Mouse (Mus musculus) heart, embryonic 11.5 days (tissue): ENCODE data around the gene Tmem167b. TPM values are rescaled to one million over a fixed set of nuclear protein-coding genes. Genes with fewer than 3 reads are reported as not detected.

ENCODE experiments used
- ATAC-seq: fragments of 200-750 bp; cut with Nextera tagmentation; replicated peaks from 2 replicates; pipeline ENCODE4 v1.8.0; 2017; ENCODE audit warnings: moderate library complexity; ENCODE audit not compliant: insufficient number of reproducible peaks, low FRiP score, low TSS enrichment
- H3K27ac ChIP-seq: fragments of 300-500 bp; sonication (generic); 2 replicates; pipeline ENCODE4 v1.5.1; 2014; ENCODE audit warnings: mild to moderate bottlenecking, low read depth, low read length
- H3K27me3 ChIP-seq: fragments of 300-500 bp; sonication (generic); 2 replicates; pipeline ENCODE4 v1.6.1; 2014; ENCODE audit warnings: mild to moderate bottlenecking, low read length, mixed read lengths; ENCODE audit not compliant: control insufficient read depth, insufficient read depth
- H3K36me3 ChIP-seq: fragments of 300-500 bp; sonication (generic); 2 replicates; pipeline ENCODE4 v1.6.1; 2014; ENCODE audit warnings: mild to moderate bottlenecking, low read length, moderate library complexity, mixed read lengths; ENCODE audit not compliant: control insufficient read depth, insufficient read depth
- H3K4me1 ChIP-seq: fragments of 300-500 bp; sonication (generic); 2 replicates; pipeline ENCODE4 v1.6.1; 2014; ENCODE audit warnings: low read length; ENCODE audit not compliant: control insufficient read depth, insufficient read depth
- H3K4me2 ChIP-seq: fragments of 300-500 bp; sonication (generic); 2 replicates; pipeline ENCODE4 v1.6.1; 2014; ENCODE audit warnings: mild to moderate bottlenecking, moderate library complexity
- H3K4me3 ChIP-seq: fragments of 300-500 bp; sonication (generic); 2 replicates; pipeline ENCODE4 v1.5.1; 2014; ENCODE audit warnings: low read depth, low read length
- H3K9ac ChIP-seq: fragments of 300-500 bp; sonication (generic); 2 replicates; pipeline ENCODE4 v1.6.1; 2014; ENCODE audit warnings: mild to moderate bottlenecking, low read depth, low read length, moderate library complexity
- H3K9me3 ChIP-seq: fragments of 300-500 bp; sonication (generic); replicated peaks from 2 replicates; pipeline ENCODE4 v1.6.1; 2016; ENCODE audit warnings: low read length; ENCODE audit not compliant: control insufficient read depth
- WGBS: fragments of 180-500 bp; shearing (Covaris S2); extraction: QIAGEN DNeasy Blood & Tissue Kit; methylation state at CpG from one replicate; pipeline ENCODE4 v1.1.7; 2014; ENCODE audit not compliant: insufficient replicate concordance; 5-methylcytosine and 5-hydroxymethylcytosine counted together
- polyA plus RNA-seq: library from polyadenylated mRNA; unstranded; fragments of >200 nt; fragmentation: Nextera tagmentation; extraction: Ambion mirVana; gene quantifications from 2 replicates; pipeline ENCODE4 v1.2.1, GENCODE M21; 2014

The Tmem167b gene
- polyA plus RNA-seq, 1 experiment from 2014 or later = 31.7 TPM

DNA sequence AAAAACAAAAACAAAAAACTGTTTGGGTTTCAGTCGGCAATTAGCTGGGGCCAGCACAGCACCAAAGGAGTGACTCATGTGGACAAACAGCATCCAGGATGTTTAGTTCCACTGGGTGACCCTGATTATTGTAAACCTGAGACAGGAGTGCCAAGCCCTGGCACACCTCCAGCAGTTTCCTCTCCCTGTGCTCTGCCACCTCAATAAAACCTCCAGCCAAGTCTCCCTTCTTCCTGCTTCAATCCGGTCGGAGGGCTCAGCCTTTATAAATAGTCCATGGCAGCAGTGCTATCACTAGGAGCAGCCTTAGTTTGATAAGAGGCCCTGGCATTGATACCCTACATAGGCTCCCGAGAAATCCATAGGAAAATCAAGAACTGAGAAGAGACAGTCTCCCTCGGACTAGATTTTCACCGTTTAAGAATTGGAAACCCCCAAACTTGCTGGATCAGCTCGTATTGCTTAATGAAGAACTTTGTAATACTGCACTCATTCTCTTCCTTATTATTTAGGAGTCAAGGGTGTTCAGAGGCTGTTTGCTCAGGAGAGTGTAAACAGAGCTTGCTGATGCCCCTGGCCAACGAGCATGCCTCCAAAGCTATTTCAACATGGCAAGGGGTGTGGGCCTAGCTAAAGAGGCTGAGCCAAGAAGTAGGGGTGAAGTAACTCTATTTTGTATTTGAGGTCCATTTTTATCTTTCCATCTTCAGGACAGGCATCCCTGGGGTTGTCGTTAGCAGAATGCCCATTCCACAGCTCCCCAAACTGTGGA, 29.0 kb downstream of the Tmem167b start:
- H3K4me1 ChIP-seq = peaks cover 12% of the 10 kb centered on the region; the same call in 1 of the 2 replicates
- no peaks in the 10 kb centered on the region for H3K36me3 ChIP-seq
- no peak overlapping the region for H3K4me3 ChIP-seq
- H3K27ac ChIP-seq = no peak overlapping the region
- H3K27me3 ChIP-seq = peaks cover 18% of the 10 kb centered on the region
- 53% methylated on average over 9 of the region's 9 CpGs for WGBS
- no peak overlapping the region for H3K9ac ChIP-seq
- H3K4me2 ChIP-seq = no peak overlapping the region
- no peak for ATAC-seq
- H3K9me3 ChIP-seq = no peaks in the 10 kb centered on the region

DNA sequence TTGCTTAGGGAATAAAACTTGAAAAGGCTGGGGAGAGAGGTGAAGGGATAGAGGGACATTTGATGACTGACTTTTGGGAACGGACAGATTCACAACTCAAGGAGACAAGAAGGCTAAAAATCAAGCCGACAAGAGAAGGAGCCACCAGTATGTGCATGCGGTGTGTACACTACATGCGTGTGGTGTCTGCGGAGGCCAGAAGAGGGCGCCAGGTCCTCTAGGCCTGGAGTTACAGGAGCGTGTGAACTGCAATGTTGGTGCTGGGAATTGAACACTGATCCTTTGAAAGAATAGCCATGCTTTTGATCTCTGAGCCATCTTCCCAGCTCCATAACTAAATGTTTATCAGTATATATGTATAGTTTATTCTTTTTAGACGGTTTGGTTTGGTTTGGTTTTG, 33.8 kb downstream of the Tmem167b start:
- Histone ChIP-seq H3K9ac (no peak overlapping the region), H3K27me3 (no peaks in the 10 kb centered on the region), H3K36me3 (no peaks in the 10 kb centered on the region), H3K9me3 (no peaks in the 10 kb centered on the region), H3K4me2 (no peak overlapping the region), H3K4me3 (no peak overlapping the region), H3K4me1 (peaks cover 4% of the 10 kb centered on the region; the same call in 1 of the 2 replicates), H3K27ac (no peak overlapping the region)
- WGBS = 90% methylated on average over 8 of the region's 8 CpGs
- ATAC-seq = no peak

DNA sequence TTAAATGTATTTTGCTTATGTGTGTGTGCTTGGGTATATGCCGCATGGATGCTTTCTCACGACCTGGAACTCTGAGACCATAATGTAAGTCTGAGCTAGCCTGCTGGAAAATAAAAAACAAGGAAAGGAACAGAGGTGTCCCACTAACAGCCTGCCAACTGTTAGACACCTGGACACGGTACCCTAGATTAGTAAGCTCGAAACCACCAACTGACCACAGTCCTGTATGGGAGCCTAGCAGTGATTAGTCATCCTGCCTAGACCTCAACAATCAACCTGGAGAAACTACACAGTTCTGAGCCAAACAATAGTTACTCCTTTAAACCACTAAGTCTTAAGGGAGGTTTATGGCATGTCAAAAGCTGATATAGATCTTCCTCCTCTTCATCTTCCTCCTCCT, 38.9 kb downstream of the Tmem167b start:
- WGBS = 87% methylated on average over 4 of the region's 4 CpGs
- H3K9me3 ChIP-seq = no peaks in the 10 kb centered on the region
- H3K4me2 ChIP-seq = no peak overlapping the region
- no peak for ATAC-seq
- no peak overlapping the region for H3K9ac ChIP-seq
- H3K36me3 ChIP-seq = no peaks in the 10 kb centered on the region
- H3K4me1 ChIP-seq = no peaks in the 10 kb centered on the region
- no peaks in the 10 kb centered on the region for H3K27me3 ChIP-seq
- H3K27ac ChIP-seq = no peak overlapping the region
- no peak overlapping the region for H3K4me3 ChIP-seq

DNA sequence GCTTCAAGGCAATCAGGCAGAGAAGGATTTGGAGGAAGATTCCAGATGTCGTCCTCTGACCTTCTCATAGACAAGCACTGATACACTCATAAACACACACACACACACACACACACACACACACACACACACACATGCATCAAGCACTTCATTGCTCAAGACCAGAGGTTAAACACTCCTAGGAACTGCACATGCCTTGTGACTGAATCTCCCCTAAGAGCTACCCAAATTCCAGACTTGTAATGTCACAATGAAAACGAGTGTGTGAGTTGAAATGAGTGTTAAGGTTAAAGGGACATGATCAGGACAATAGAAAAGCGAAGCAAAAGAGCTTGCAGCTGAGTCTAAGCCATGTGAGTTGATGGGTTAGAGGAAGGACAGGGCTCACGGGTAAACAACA, 44.0 kb downstream of the Tmem167b start:
- Histone ChIP-seq H3K4me3 (no peak overlapping the region), H3K27ac (no peak overlapping the region), H3K9me3 (no peaks in the 10 kb centered on the region), H3K4me1 (no peaks in the 10 kb centered on the region), H3K9ac (no peak overlapping the region), H3K27me3 (no peaks in the 10 kb centered on the region), H3K4me2 (no peak overlapping the region), H3K36me3 (no peaks in the 10 kb centered on the region)
- 53% methylated on average over 4 of the region's 4 CpGs for WGBS
- no peak for ATAC-seq

DNA sequence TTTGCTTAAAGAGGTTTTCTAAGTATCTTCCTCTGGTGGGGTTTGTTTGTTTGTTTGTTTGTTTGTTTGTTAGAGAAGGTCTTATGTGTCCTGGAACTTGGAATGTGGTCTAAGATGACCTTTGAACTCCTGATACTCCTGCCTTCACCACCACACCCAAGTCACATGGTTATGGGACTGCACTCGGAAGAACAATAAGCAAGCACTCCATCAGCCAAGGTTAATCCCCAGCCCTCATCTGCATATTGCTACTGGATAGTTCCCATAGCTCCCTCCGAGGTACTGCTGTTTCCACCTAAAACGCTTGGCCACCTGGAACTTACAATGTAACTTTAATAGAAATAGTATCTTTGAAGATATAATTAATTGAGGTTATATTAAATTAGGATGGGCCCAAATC, 48.8 kb downstream of the Tmem167b start:
- no peaks in the 10 kb centered on the region for H3K9me3 ChIP-seq
- H3K4me2 ChIP-seq = no peak overlapping the region
- H3K4me3 ChIP-seq = no peak overlapping the region
- WGBS = 63% methylated on average over 3 of the region's 3 CpGs
- ATAC-seq = no peak
- no peaks in the 10 kb centered on the region for H3K27me3 ChIP-seq
- no peak overlapping the region for H3K9ac ChIP-seq
- H3K27ac ChIP-seq = no peak overlapping the region
- H3K4me1 ChIP-seq = no peaks in the 10 kb centered on the region
- no peaks in the 10 kb centered on the region for H3K36me3 ChIP-seq

DNA sequence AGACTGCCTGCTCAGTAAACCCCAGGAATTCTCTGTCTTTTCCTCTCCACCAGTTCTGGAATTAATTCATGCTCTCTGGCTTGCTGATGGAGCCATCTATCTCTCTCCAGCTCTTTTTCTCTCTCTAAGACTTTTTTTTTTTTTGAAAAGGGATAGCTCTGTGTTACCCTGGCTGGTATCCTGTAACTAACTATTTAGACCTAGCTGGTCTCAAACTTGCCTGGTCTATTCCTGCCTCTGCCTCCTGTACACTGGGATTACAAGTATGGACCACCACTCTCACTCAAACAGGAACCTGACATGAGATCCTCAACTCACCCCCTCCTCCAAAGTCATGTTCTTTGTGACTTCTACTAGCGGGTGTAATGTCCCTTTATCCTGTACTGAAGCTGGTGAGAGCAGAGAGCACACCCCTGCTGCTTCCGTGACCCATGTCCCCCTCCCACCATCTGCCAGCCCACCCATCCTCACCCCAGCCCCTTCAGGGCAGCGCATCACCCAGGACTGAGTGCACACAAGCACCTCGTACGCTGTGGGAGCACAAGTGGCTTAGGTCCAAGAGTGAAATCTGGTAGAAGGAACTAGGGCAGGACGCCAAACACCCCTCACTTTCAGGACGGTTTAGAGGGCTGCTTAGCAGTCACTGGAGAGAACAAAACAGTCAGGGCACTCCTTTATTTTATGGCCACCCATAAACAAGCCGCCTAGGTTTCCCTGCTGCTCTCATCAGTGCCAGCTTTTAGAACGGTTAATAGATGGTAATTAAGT, 51.4 kb downstream of the Tmem167b start:
- H3K4me3 ChIP-seq = no peak overlapping the region
- 44% methylated on average over 9 of the region's 9 CpGs for whole genome bisulfite sequencing
- H3K27ac ChIP-seq = no peak overlapping the region

DNA sequence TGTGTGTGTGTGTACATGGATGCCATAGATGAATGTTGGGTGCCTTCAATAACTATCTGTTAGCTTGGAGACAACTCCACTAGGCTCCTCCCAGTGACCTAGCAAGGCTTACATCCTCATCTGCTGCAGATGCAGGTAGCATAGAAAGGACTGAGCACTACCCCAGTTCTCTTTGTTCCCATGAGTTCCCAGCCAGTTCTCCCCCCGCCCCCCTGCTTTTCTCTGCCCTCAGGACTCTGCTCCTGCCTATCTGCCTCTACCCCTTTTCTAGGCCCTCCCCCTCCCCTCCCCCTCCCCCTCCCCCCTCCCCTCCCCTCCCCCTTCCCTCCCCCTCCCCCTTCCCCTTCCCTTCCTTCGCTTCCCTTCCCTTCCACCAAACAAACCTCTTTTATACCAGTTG, 52.1 kb downstream of the Tmem167b start:
- H3K4me3 ChIP-seq = no peak overlapping the region
- H3K27me3 ChIP-seq = no peaks in the 10 kb centered on the region
- no peaks in the 10 kb centered on the region for H3K4me1 ChIP-seq
- no peak overlapping the region for H3K9ac ChIP-seq
- no peak for ATAC-seq
- no peaks in the 10 kb centered on the region for H3K9me3 ChIP-seq
- no peaks in the 10 kb centered on the region for H3K36me3 ChIP-seq
- no peak overlapping the region for H3K4me2 ChIP-seq
- H3K27ac ChIP-seq = no peak overlapping the region
- 58% methylated on average over 2 of the region's 2 CpGs for WGBS

More for the DNA sequence above, 51.4 kb downstream of the Tmem167b start:
- Histone ChIP-seq H3K4me2 (no peak overlapping the region), H3K9ac (no peak overlapping the region), H3K9me3 (no peaks in the 10 kb centered on the region), H3K36me3 (no peaks in the 10 kb centered on the region), H3K4me1 (no peaks in the 10 kb centered on the region), H3K27me3 (no peaks in the 10 kb centered on the region)
- no peak for ATAC-seq

DNA sequence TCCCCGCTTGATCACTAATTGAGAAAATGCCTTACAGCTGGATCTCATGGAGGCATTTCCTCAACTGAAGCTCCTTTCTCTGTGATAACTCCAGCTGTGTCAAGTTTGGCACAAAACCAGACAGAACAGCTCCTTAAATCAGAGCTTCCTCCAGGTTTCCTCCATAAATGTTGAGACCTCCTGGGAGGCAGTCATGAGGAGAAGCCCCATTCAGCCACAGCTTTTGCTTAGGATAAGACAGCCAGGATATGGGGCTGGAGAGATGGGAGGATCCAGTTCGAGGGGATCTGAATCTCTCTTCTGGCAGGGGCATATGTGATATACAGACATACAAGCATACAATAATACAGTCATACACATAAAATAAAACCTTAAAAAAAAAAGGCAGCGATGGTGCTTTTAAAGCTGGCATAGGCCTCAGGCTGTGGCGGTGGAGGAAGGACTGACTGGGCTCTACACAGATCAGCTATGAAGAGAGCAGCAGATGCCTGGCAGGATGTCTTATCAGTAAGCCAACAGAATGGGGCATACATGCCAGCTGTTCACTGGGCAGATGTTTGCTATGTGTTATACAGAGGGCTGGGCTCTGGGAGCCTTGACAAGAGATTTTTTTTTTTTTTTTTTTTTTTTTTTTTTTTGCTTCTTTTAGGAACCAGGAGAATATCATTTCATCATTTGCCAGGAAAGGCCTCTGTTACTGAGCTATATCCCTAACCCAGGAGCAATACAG, 53.4 kb downstream of the Tmem167b start:
- ATAC-seq = no peak
- WGBS = 69% methylated on average over 3 of the region's 4 CpGs

More for the DNA sequence above, 53.4 kb downstream of the Tmem167b start:
- H3K27ac ChIP-seq = no peak overlapping the region
- no peak overlapping the region for H3K4me2 ChIP-seq
- no peaks in the 10 kb centered on the region for H3K36me3 ChIP-seq
- H3K4me3 ChIP-seq = no peak overlapping the region
- no peaks in the 10 kb centered on the region for H3K9me3 ChIP-seq
- H3K4me1 ChIP-seq = no peaks in the 10 kb centered on the region
- no peaks in the 10 kb centered on the region for H3K27me3 ChIP-seq
- H3K9ac ChIP-seq = no peak overlapping the region
